Mouse (Mus musculus): ENCODE measurements around the gene Krtap19-4.

DNA sequence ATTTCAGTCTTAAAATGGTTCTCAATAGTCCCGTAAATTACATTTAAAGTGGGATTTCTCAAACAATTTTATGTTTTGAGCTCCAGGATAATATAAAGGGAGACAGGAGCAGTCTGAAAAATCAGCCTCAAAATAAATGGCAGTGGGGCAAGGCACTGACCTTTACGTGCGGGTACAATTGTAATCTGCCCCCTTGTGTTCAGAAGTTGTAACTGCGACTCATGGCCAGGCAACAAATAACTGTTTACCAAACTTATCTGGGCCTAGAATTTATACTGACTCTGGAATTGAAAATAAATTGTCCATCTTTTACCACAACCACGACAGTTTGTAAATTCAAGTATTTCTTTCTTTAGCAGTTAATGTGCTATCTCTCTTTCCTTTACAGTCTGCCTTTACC, 33.4 kb downstream of the Krtap19-4 start:
- TF ChIP-seq GATA1 (IDR thresholded peaks at IDR 0.05; ENCODE audit: borderline replicate concordance, low read length) (no peak), FLI1 (IDR thresholded peaks at IDR 0.05; ENCODE audit: low read length) (no peak)

All from megakaryocyte, embryonic 14.5 days (primary cell).